Mouse (Mus musculus) cerebellum, adult 11-12 months (tissue): Measurements from ENCODE around the gene Cwc25.

Source experiments
- DNase-seq: peaks from one replicate; pipeline ENCODE4 v3.0.0; 2022

Cwc25 gene

DNA sequence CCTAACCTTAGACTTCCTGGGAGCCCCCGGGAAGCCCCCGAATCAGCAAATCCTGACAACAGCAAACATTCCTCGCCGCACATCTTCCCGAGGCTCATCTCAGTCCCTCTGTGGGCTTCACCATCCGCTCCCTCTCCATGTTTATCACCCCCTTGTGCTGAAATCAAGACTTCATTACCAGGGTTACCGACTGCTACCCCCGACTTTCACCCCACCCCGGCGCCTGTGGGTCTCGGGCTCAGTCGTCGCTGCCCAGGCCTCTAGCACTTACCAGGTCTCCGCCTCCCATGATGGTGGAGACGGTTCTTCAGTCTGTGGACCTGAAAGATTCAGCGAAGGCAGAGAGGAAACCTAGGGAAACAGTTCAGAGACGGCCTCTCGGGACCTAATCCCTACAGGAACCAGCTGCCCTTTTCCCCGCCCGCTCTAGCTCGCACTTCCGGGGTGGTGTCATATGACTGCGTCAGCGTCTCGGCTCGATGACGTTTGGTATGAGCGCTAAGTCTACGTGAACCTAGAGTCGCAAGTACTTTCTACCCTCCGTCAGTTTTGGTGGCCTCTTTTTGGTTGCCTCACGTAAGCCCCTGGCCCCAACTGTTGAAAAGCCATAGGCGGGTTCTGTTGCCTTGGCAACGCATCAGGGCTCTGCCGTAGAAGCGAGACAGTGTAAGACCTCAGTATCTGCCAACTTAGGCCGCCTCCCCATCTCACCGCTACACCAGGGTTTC is at the start of gene Cwc25:
TSS of gene Cwc25 (minus strand) at position 403 of the 728 bp plus-strand sequence.
- peak; percentile 94 for DNase-seq

DNA sequence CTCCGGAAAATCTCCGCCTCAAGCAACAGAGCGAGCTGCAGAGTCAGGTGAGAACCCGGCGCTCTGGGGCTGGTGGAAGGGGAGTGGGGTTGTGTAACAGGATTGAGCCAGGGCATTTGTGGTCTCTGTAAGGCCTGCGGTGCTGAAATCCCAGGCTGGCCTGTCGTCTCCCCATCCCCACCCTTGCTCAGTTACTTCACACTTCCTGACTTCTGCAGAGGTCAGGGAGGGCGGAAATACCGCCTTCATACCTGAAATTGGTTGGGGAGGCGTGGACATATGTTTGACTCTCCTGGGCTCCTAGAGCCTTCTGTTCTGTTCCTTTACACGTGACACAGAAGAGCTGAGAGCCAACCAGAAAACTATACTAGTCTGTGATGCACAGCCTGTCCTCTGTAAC is 49.4 kb upstream of the Cwc25 start:
- DNase-seq: no peak

DNA sequence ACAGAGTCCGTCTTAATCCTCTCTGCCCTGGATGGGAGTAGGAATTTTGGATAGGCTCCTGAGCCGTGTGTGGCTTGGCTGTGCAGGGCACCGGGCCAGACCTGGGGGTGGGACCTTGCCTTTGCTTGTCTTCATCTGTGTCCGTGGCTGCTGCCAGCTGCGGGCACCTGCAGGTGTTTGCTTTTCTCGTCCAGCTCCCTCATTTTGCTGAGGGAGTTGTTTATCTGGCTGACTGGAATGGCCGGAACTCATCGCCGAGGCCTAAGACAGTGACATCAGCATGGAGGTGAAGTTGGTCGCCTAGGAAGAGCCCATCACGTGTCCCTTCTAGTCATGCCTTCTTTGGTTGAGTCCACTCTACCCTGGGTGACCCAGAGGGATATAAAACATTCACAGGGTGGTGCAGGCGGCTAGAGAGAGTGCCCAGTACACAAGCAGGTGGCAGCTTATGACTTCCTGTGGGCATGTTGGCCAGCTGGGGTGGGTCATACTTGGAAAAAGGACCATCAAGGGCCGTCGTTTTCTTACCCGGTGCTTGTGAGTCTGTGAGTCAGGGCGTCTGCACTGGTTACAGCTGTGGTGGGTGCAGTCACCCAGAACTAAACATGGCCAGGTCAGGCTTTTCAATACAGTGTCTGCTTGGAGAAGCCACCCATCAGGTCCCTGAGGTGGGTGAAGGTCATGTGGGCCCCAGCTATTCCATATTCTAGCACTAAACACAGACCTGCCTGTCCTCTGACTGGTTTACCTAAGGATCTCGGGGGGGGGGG is 47.6 kb upstream of the Cwc25 start:
- no peak for DNase-seq

DNA sequence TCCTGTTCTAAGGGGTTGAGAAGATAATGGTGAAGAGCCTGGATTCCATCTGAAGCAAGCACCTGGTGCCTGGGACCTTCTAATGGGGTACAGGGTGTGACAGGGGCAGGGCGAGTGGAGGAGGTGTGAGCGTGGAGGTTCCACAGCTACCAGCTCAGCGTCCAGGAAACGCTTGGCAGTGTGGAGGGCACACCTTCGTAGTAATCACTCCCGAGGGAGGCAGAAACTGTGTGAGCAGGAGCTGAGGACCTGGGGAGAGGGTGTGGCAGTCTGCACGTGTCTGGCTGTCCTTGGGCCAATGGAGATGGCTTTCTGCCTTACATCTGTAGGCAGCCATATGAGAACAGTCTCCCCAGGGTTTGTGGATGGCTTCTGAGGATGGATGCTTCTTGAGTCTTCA is 46.7 kb upstream of the Cwc25 start:
- DNase-seq: no peak

DNA sequence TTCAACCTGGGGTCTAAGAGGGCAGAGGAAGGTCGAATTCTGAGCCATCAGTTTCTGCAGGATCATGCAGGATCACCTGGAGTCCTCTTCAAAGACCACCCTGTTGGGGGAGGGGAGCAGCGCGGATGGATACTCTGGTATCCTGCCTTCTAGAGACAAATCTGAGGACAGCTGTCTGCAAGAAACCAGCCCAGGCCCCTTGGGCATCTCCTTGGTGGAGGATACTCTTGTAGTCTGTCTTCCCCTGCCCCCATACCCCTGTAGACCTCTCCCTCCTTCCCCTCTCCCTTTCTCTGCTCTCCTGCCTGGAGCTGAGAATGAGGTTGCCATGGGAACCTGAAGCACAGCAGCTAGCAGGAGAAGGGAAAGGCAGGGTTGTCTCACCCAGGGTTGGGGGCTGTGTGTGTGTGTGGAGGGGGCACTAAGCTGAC is 46.1 kb upstream of the Cwc25 start:
- peak; percentile 42 for DNase-seq

DNA sequence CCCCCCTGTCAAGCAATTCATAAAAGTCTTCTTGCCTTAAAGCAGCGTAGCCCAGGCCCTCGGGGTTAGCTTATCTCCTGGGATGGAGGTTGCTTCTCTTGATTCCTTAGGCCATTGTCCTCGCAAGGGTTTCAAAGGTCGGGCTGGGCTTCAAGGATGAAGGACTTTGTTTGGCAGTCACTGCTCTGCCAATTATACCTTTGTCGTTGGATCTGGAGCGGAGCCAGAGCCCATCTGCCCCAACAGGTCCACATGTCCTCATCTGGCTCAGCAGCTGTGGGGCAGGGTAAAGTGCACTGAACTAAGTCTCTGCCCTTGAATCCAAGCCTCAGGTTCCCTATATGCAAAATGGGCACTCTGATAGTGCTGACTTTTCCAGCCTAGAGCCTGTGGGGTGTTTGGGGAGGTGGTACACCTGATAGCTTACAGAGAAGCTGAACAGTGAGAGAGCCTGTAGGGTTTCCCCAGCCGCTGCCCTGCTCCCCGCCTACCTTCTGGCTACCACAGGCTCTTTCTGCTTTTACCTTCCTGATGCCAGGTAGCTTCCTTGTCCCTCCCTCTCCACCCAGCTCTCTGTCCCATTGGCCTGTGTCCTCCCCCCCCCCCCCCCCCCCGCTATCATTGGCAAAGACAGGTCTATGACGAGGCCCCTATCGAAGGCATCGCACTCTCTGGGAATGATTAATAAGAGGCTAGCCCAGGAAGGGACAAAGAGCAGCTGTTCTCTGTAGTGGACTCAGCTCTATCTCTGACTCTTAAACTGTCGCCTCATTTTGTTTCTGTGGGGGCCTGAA is 45.4 kb upstream of the Cwc25 start:
- peak; percentile 37 for DNase-seq

DNA sequence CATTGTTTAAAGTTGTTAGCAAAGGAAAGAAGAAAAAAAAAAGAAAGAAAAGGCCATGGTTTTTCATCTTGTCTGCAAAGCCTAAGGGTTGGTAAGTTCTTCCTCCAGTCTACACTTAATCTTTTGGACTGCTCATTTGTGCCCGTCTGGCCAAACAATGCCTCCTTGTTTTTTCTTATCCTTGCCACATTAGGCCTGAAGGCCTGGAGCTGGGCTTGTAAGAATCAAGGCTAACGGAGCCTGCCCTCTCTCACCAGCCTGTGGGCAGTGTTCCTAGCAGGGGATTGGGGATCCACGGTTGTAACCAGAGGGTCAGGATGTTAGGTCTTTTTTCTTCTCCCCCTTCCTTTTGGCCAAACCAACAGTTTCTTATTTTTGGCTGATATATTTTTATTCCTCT is 44.6 kb upstream of the Cwc25 start:
- peak; percentile 16 for DNase-seq

DNA sequence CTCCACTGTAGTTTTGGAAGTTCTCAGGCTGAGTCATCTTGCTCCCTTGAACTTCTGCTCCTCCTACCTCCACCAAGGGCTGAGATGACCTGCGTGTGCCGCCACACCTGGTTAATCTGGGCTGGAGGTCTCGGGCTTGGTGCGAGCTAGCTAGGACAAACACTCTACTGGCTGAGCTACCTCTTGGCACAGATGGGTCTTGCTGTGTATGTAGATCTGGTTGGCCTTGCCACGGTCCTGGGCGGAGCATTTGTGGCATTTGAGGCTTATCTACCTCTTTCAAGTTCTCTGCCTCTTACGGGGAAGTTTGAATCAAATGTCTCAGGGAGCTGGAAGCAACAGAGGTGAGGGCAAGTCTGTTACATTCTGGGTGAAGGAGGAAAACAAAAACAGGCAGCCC is 44.0 kb upstream of the Cwc25 start:
- peak; percentile 45 for DNase-seq

DNA sequence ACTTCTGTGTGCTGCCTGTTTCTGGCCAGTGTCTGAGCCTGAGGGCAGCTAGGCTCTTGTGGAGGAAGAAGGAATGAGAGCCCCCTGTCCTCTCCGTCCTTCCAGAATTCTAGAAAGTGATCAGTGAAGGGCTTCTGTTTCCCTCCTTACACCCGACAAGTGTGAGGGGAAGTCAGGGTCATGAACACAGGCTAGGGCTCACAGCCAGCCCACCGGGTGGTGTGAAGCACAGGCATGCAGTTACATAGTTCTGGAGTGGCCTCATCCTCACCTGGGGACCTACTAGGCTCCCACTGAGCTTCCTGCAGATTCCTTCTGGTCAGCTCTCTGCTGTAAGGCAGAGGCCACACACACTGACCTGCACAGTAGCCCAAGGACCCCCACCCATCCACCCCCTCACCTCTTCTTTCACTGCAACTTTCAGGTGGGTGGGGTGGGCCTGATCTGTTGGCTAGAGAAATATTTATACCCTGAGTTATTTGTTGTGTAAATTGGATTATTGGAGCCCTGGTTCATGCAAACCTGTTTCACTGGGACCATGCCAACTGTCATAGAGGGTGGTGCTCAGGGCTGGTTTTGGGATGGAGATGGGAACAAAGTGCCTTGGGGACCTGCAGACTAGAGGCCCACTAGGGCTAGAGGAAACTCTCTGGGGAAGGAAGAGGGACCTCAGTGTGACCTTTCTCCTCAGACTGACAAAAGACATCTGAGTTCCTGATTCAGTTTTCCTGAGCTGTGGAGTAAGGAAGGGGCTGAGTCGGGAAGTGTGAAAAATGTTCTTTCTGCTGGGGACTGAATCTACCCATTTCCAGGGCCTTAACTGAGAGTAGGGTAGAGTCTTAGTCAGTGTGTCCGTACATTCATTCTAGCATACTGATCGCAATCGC is 43.1 kb upstream of the Cwc25 start:
- peak; percentile 50 for DNase-seq

DNA sequence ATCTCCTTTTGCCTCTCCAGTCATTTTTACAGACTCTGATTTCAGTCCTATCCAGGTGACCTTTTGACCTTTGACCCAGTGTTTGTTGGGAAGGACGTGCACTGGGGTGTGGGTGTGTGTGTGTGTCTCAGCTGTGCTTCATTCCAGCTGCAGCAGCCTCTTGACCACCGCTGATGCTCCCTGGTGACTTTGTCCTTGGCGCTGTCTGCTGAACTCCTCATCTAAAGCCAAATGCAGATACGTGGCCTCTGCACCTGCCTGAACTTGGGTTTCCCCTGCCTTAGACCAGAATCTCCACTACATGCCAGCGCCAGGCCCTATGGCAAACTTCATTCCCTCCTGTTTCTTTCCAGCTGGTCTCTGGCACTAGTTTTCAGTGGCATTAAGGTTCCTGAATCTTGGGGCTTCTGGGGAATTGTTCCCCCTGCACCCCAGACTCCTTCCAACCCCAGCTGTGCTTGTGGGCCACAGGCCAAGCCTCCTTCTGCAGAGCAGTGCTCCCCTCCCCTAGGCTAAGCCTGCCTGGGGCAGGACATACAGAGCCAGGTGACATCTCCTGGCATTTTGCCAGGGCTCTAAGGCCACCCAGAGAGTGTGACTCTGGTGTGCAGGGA is 42.4 kb upstream of the Cwc25 start:
- DNase-seq: peak; percentile 80

DNA sequence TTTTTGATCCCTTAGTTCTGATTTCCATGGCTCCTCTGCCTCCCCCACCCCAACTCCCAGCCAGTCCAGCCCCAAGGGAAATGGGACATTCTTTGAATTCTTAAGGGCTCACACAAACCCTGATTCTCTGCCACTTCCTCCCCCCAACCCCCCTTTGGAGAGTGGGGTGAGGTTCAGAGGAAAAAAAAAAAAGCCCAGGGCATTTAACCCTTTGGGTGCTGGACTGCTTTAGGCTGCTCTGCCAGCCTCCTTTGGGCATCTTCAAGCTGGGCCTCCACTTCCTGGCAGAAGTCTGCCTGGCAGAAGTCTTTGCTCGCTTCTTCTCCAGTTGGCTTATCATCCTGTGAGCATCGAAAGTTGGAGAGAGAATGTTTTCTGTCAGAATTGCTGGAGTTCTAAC is 41.7 kb upstream of the Cwc25 start:
- peak; percentile 37 for DNase-seq

DNA sequence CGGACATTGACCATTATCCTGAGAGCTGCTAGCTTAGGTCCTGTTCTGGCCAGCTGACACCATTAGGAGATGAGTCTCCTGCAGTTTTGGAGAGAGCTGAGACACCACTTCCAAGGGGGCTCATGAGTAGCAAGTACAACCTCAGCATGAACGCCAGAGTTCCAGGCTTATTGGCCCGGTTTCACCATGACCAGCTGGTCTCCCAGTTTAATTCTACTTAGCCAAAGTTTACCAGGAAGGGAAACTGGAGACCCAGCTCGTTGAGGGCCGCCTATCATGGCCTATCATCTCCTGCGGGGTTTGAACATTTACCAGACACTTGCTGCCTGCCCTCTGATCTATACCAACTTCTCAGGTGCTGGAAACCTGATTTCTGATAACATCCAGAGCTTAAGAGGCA is 41.3 kb upstream of the Cwc25 start:
- peak; percentile 46 for DNase-seq

DNA sequence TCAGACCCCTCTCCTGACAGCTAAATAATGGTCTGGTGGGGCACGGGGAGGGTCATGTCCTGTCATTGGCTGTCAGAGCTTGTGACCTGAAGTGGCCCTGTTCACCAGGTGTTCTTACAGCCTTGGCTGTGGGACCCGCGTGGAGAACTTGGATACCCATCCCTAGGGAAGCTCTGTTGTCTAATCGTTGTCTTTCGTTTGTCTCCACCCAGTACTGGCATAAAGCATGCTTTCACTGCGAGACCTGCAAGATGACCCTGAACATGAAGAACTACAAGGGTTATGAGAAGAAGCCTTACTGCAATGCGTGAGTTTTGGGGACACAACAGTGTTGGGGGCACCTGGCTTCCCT is 40.2 kb upstream of the Cwc25 start:
- peak; percentile 42 for DNase-seq

DNA sequence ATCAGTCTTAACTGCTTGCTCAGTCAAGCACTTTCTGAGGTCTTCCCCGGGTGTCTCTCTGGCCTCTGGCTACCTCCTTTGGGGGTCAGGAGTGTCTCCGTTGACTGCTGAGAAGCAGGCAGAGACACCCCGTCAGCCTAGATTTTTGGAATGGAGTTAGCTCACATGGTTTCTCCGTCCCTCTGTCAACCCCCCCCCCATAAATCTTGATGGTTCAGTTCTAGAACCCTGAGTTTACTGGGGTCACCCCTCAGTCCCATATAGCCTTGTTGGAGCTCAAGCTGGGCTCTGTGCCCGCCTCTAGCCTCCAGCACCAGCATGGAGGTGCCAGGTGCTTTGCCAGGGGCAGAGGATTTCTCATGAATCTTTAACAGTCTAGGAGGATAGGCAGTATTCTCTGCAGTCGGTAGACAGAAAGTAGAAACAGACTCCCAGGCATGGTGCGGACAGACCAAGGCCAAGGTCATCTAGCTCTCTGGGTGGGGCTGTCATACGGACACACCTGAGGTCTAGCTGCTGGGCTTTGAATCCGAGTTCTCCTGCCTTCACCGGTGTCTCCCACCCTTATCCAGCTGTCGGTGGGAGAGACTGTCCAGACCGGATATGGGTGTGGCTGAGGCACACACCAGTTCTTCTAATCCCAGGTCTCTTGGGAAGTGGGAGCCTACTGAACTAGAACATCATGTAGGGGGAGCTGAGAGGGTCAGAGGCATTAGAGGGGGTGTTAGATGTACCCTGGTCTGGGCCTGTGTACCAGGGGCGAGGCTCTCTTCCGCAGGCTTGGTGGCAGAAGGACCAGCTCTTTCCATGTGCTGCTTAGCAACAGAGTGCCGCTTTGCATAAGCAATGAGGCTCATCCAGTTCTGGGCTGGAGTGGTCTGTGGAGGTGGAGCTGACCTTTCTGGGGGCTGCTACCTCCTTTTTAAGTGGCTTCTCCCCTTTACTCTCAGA is 39.6 kb upstream of the Cwc25 start:
- peak; percentile 57 for DNase-seq

DNA sequence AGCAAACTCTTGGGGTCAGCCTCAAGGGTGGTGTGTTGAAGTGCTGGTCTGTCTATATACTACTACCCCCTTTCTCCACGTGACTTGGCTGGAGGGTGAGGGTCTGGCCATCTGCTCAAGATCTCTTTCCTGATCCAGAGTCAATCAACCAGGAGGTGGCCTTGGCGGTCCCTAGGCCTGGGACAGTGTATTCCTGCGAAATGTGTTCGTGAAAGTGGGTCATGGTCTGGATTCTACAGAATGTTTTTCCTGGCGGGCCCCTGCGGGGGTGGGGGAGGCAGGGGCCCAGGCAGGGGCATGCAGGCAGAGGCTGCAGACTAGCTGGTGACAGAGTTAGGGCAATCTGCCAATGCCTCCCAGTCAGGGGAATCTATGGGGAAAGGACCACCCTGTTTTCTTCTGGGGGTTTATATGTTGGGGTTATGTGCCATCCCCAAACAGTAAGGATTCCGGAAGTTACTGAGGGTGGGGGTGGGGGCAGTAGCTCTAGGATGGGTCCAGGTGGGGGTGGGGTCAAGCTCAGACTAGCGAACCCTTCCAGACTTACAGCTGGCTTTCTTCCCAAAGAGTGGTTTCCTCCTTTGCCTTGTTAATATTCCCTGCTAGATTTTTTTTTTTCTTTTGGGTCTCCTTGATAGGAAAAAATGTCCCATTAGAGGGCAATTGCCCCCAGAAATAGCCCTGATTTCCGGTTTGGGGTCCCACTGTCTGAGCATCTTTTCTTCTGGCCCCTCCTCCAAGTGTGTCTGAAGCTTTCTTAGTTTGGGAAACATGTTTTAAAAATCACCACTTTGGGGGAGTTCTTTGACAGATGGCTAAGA is 38.7 kb upstream of the Cwc25 start:
- DNase-seq: peak; percentile 67

DNA sequence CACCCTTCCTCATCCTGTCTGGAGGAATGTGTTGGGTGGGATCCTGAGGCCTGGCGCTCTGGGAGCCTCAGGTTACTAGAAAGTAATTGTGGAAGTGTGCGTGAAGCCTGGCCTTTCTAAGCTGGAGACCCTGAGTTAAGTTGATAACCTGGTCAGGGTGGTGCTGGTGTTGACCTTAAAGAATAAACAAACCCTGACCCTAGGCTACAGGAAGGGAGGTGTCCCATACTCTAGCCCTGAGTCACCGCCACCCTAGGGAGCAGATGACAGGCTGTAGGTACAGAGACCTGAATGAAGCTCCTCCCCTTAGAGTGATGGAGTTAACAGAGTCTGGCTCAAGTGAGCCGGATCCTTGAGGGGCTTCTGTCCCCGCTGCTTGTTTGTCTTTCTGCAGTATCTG is 37.5 kb upstream of the Cwc25 start:
- DNase-seq: no peak

DNA sequence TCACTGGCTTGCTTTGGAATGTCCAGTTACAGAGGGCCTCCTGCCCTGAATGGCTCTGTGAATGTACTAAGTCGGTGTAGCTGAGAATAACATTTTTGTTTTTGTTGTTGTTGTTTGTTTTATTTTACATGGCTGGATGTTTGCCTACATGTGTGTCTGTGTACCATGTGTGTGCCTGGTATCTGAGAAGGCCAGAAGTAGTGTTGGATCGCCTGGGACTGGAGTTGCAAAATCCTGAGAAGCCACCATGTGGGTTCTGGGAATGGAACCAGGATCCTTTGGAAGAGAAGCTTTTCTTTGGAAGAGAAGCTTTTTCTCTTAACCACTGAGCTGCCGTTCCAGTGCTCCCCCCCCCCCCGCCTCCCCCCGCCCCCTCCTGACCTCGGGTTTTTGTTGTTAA is 36.1 kb upstream of the Cwc25 start:
- DNase-seq: no peak

DNA sequence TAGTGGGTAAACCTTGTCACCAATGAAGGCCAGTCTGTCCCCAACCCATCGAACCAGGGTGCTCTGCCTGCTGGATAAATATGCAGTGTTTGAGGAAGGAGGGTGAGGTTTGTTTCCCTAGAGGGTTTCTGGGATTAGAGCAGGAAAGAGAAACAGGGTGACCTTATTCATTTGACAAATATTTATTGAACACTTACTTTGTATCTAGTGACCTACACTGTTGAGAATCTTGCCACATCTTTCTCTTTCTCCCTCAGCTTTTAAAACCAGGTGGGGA is 35.8 kb upstream of the Cwc25 start:
- no peak for DNase-seq

DNA sequence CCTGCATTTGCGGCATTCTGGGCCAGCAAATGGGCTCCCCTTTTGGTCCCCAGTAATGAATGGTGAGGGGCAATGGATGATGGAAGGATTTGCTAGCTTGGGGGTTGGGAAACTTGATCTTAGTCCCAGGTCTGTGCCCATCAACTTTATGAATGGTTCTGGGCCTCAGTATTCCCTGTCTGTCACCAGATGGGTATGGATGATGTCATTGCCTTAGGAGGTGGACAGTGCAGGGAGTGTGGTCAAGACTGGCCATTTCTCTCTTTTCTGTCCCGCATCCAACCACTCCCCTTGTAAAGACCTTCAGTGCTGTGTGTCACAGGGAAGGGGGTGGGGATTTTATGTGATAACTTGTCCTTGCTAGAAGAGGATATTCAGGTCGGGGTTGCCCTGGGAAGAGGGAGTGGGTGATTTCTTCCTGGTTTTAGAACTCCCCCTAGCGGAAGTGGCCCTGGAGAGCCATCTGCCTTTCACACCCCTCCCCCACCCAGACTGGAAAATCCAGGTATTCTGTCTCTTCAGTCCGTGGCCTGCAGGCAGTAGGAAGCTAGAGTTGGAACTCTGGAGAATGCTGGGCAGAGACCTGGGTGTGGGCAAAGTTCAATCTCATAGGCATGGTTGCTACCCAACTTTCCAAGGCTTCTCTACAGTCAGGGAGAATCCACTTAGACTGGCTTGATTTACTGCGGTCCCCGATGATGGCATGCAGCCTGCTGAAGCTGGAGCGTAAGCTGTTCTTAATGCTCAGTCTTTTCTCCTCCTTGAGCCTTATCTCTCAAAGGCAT is 35.2 kb upstream of the Cwc25 start:
- DNase-seq: peak; percentile 74
